Mouse (Mus musculus) heart, adult 9 months (tissue): ENCODE results near the gene Slc6a6.

Experiments
- DNase-seq, 2 experiments: peaks; one replicate each; pipeline ENCODE4 v3.0.0; 2022; ENCODE audit warnings: low spot score in 2 of 2

The Slc6a6 gene

GRCm38 (mm10) chr6:91720588-91721214 lies 36.8 kb downstream of the Slc6a6 start:
- no peak for DNase-seq

GRCm38 (mm10) chr6:91721215-91721701 lies 37.4 kb downstream of the Slc6a6 start:
- peak; percentile 82 to 91 for DNase-seq

- no peak for DNase-seq
Observed at GRCm38 (mm10) chr6:91727361-91727760, 43.5 kb downstream of the Slc6a6 start.

- DNase-seq: peak in 1 of 2 experiments; percentile 48
Observed at GRCm38 (mm10) chr6:91728939-91729619, 45.2 kb downstream of the Slc6a6 start.

GRCm38 (mm10) chr6:91729677-91730127 lies 45.8 kb downstream of the Slc6a6 start:
- DNase-seq: peak; percentile 95

GRCm38 (mm10) chr6:91732138-91732537 lies 48.3 kb downstream of the Slc6a6 start:
- no peak for DNase-seq

GRCm38 (mm10) chr6:91736471-91736870 lies 52.6 kb downstream of the Slc6a6 start:
- DNase-seq: peak; percentile 82 to 91

- no peak for DNase-seq
Observed at GRCm38 (mm10) chr6:91737451-91737850, 53.6 kb downstream of the Slc6a6 start.

GRCm38 (mm10) chr6:91738058-91738457 lies 54.2 kb downstream of the Slc6a6 start:
- DNase-seq: peak; percentile 69 to 80

- peak; percentile 59 to 63 for DNase-seq
Observed at GRCm38 (mm10) chr6:91741046-91741445, 57.2 kb downstream of the Slc6a6 start.

- no peak for DNase-seq
Observed at GRCm38 (mm10) chr6:91742466-91742865, 58.6 kb downstream of the Slc6a6 start.

- DNase-seq: no peak
Observed at GRCm38 (mm10) chr6:91742995-91743394, 59.1 kb downstream of the Slc6a6 start.

- DNase-seq: no peak
Observed at GRCm38 (mm10) chr6:91743886-91744285, 60.0 kb downstream of the Slc6a6 start.

- no peak for DNase-seq
Observed at GRCm38 (mm10) chr6:91745246-91745645, 61.4 kb downstream of the Slc6a6 start.

- no peak for DNase-seq
Observed at GRCm38 (mm10) chr6:91745947-91746582, 62.2 kb downstream of the Slc6a6 start.

- no peak for DNase-seq
Observed at GRCm38 (mm10) chr6:91746776-91747175, 62.9 kb downstream of the Slc6a6 start.

GRCm38 (mm10) chr6:91750976-91751375 lies 67.1 kb downstream of the Slc6a6 start:
- DNase-seq: no peak

GRCm38 (mm10) chr6:91752884-91753283 lies 69.0 kb downstream of the Slc6a6 start:
- DNase-seq: no peak

GRCm38 (mm10) chr6:91754098-91754497 lies 70.2 kb downstream of the Slc6a6 start:
- no peak for DNase-seq

GRCm38 (mm10) chr6:91754845-91755244 lies 71.0 kb downstream of the Slc6a6 start:
- DNase-seq: no peak

- DNase-seq: no peak
Observed at GRCm38 (mm10) chr6:91762051-91762742, 78.3 kb downstream of the Slc6a6 start.

GRCm38 (mm10) chr6:91767550-91767949 lies 83.7 kb downstream of the Slc6a6 start:
- DNase-seq: no peak
